Mouse (Mus musculus) B cell, adult 2 months (primary cell): ENCODE data around the gene Aspn.

Experiments used
- DNase-seq, 2 experiments: peaks; one replicate each; pipeline ENCODE4 v3.0.0; 2022

Gene Aspn

DNA sequence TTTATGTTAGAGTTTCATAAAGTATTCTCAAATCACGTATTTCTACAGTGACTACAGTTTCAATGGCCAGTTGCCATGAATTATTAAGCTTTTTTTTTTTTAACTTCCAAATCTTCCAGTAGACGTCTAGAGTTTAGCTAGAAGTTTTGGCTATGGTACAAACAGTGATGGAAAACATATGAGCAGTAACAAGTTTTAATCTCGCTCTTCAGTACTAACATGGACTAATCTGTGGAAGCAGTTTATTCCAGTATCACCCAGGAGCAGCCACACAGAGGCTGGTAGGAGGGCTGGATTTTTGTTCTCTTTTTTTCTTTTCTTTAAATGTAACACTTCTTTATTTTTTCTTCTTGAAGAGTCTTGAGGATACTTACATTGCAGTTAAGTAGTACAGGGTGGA is at the start of gene Aspn:
TSS of gene Aspn (plus strand) at position 165 of the 400 bp plus-strand sequence.
- no peak for DNase-seq

DNA sequence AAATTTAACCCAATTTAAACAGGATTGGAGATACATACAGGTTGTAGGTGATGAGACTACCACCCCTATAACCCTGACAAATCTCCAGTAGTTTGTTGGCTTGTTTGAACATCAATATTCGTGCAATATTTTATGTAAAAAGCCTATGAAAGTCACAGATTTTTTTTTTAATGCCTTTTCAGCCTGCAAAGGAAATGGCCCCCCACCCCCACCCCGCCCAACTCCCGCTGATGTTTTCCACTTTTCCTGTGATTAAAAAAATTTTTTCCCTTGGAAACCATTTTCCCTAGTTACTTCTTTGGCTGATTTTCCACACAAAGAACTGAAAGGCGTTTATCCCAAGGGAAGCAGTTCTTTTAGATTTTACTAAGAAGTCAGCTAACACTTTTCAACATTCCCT is 39.7 kb upstream of the Aspn start, which contains the start of gene Ecm2:
TSS of gene Ecm2 (plus strand) at position 301 of the 400 bp plus-strand sequence.
- no peak for DNase-seq

DNA sequence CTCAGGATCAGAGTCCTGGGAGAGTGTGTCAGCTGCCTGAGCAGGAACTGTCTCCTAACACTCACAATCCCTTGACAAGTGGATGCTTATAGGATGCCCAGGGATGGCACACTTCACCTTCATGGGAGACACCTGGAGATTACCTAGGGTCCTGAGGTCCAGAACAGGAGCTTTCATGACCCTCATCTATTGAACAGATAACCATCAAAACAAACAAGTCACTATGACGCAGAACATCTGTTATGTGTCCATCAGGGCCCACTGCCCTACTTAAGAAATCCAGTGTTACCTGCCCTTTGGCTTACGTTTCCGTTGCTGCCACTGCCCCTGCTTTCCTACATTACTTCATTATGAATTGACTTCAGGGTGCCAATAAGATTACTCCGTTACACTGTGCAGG is 38.5 kb upstream of the Aspn start:
- no peak for DNase-seq

DNA sequence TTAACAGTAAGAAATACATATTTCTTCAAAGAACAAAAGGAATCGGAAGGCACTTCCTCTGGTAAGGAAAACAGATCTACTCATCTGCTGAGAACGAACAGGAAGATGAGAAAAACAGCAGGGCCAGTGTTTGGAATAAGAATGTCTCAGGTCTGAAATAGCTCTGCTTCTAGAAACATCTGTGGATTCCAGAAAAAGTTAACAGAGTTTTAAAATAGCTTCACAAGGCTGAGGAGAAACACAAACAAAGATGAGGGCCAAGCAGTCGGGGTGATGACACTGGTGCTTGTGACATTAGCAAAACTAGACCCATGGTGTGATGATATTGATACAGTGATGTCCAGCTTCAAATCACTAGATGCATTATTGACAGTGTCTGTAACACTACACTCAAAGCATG is 37.1 kb upstream of the Aspn start:
- no peak for DNase-seq

DNA sequence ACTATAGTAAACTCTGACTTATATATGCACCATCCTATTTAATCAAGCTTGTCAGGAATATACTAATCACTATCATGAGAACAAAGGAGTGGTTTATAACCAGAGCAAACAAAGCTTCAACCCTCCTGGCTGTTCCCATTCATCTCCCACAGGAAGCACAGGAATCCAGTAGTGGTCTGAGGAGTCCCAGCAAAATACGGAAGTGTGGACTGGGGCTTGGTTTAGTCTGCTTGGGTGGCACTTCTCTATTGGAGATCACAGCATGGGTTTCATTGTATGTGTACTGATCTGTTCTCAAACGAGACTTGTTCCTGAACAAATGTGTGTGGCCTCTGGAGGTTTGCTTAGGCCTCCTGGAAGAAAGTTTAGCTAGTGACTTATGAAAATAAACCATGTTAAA is 25.5 kb upstream of the Aspn start:
- no peak for DNase-seq

DNA sequence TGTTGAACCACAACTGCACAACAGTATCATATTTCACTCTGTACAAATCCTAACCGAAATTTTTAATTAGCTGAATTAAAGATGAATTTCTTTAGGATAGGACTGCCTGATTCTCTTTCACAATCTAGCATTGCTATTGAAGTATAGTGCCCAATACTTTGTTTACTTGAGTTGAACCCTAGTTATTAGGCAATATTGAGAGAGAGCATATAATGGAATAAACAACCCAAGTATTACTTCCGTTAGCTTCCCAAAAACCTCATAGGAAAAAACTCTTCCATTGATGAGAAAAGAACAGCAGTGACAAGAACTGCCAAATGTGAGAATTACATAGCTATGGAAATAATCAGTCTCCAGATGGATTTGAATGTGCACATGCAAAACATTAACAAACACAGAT is 18.0 kb upstream of the Aspn start:
- no peak for DNase-seq

DNA sequence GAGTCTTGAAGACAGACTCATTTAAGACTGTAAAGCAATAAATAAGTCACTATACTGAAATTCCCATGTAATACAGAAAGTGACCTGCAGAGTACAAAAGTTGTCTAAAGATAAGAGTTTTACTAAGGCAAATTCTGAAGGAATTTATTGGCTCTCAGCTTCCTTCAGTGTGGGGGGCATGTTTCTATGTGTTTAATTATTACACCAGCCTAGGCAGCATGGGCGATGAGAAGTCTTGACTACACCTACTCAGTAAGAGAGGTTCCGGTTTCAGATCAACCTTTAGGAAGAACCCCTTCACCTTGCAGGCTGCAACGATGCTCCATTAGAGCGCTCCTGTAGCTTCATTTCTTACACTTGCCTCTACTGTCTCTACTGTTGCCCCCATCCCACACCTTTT is 13.6 kb upstream of the Aspn start:
- no peak for DNase-seq

DNA sequence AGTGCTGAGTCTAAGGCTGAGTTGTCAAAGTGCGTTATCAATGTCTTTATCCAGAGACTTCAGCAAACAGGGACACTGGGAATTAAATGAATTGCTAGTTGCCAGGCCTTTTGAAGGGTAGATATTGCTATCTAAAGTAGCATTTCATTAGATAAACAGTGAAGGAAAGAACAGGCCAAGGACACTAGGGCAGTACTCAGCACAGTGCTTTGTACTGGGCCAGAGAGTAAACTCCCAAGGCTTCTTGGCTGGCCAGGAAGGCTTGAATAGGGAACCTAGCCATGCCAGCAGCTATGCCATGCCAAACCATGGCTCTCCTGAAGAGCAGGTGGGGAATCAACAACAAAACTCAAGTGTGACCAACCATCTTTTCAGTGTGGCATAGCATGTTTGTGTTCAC is 7.3 kb upstream of the Aspn start:
- DNase-seq: no peak

DNA sequence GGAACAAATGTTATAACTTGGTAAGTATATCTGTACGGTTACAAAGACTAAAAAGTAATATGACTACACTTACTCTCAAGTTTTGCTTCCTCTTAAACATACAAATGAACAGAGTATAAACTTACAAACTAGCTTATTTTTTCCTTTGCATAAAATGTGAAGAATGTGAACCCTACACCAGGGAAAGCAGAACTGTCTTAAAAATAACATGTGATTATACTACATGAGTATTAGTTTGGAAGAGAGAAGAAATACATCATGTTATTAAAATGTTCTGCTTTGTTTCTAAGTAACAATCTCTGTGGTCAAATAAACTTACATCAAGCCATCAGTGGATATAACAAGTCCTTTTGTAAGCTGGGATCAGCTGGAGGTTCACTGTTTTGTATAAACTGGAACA is 5.5 kb upstream of the Aspn start:
- DNase-seq: no peak

DNA sequence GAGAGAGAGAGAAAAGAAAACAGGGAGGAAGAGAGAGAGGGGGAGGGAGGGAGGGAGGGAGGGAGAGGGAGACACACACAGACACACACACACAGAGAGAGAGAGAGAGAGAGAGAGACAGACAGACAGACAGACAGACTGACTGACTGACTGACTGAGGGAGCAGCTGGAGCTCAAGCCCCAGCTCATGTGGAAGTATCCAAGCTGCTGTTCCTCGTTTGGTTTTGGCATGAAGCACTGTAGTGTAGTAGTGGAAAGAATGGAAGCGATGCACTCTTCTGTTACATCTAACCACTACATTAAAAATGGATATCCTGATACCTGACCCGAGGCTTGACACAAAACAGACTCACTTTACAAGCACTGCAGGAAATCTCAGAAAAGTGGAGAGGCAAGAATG is 1.4 kb downstream of the Aspn start:
- DNase-seq: no peak

DNA sequence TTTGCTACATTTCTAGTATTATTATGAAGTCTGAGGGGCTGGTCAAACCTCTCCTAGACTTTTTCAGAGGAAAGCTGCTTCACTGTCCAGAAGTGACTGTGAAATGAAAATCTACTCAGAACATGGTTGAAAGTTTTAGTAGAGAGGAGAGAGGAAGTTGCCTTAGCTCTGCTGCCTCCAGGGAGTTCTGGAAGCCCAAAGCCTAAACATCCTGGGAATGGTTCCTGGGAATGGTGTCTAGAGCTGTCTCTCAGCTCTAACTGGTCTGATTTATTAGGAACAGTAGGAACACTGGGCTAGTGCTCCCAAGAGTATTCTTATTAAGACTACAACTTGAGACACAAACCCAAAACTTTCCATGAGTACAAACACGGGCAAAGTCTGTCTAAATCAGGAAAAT is 2.3 kb downstream of the Aspn start:
- no peak for DNase-seq

DNA sequence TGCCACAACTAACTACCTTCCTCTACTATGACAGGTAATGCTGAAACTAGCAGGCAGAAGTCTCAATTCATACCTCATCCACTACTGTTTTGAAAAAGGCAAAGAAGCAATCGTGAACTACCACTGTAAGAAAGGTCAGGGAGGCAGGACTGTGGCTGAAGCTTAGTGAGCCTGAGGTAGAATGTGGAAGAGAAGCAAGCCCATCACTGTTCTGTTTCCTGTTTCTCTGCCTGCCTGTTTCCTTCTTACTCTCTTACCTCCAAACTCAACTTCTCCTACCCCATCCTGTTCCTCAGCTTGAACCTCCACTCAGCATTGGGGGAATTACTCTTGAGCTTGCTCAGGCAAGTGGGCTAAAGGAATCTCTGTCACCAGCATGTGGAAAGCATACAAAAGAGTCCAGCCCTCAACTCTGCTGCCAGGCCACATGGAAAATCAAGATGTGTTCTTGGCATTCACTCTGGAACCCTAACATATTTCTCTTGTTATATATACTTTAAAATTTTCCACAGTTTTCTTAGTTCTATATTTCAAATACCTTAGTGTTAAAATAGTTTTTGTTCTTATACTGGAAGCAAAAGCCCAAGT is 3.4 kb downstream of the Aspn start:
- DNase-seq: no peak

DNA sequence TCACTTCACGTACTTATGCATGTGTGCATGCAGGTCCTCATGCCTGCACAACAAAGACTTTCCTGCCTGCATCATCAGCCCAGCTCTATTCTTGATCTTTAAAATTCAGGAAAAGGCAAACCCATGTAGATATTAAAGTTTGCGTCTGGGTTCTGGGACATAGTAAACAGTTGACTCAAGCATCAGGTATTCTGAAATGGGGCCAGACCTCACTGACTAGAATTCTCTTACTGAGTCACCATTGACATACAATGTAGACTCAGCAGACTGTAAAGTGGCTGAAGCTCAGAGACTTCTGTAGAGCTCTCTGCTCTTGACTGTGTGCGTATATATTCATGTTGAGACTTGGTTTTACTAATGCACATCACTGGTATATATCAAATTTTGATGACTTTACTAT is 5.4 kb downstream of the Aspn start:
- no peak for DNase-seq

DNA sequence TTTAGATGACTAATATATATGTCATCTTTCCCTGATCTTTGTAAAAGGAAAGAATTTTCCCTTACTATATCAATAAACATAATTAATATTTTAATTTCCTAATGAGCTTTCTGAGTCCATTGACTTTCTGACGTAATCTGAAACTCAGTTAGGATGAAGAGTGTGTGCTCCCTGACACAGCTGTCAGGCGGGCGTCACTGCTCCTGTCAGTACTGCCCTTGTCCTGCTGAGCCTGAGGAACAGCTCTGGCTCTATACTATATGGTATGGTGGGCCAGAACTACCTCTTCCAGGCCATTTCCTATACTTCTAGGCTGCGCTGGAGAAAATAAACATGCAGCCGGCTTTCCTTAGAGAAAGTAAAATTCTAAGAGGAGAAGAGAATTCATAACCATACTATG is 10.3 kb downstream of the Aspn start:
- no peak for DNase-seq

DNA sequence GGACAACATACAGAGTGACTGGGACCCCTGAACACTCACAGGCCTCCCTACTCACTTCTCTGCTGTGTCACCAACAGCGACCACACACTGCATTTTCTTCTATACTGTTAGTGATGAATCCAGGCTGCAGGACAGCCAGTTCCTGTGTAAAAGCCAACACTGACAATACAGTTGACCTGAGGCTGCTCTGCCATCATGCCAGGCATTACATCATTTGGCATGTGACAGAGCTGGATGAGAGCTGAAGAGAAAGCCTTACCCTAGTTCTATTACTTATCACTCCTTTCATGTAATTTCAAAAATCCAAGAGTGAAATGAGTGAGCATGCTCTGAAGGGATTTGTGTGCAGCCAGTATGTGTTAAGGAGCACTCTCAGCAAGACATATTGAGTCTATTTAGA is 12.0 kb downstream of the Aspn start:
- DNase-seq: no peak

DNA sequence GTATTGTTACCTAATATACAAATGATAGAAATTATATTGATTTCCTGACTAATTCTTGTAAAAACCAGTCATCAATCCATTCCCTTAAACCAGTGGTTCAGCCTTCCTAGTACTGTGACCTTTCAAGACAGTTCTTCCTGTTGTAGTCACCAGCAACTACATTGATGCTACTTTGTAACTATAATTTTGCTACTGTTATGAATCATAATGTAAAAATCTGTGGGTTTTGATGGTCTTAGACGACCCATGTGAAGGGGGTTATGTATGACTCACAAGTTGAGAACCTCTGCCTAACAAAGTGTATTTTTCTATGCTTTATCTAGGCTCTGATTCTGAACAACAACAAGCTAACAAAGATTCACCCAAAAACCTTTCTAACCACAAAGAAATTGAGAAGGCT is 12.7 kb downstream of the Aspn start:
- DNase-seq: no peak

DNA sequence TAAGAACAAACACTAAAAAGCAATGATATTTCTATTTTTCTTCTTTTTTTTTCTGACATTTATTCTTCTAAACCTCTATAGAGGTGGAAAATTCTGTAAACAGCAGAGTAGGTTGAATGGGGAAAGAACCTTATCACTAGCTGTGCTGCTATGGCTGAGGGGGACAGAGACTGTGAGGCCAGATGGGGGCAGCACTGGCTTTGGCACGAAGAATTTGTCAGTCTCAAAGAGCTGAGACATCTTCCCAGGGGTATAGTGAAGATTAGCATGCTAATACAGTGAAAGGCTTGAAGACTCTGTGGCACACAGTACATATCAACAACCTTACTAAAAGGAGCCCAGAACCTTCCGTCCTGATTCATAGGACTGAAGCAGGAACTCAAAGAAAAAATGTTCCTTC is 14.9 kb downstream of the Aspn start:
- DNase-seq: no peak

DNA sequence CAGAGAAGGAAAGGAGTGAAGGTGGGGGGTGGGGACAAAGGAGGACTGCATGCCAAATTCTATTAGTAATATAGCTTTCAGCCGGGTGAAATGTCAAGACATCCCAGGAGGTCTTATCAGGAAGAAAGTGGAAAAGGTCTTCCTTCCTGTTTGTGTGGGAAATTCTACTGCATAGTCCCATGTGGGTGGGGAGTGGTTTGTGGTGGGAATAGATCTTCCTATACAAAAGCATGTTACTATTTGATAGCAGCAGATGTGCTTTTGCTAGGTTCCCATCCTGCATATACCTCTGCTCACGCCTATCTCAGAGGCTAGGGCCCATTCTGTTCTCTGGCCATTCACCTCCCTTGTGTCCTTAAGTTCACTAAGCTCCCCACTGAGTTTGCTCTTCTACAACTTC is 16.6 kb downstream of the Aspn start:
- DNase-seq: no peak

DNA sequence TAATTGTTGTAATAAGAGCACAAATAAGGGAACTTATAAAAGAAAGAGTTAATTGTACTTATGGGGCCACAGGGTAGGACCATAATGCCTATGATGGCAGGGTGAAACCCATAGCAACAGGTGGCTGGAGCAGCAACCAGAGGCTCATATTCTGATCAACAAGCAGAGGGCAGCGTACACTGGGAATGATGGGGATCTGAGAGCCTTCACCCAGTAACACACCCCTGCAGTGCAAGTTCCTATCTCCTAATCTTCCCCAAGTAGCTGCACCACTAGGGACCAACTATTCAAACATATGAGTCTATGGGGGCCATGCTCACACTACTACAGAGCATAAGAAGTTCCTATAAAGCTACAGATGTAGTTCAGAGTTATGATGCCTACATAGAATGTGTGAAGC is 20.1 kb downstream of the Aspn start:
- no peak for DNase-seq

DNA sequence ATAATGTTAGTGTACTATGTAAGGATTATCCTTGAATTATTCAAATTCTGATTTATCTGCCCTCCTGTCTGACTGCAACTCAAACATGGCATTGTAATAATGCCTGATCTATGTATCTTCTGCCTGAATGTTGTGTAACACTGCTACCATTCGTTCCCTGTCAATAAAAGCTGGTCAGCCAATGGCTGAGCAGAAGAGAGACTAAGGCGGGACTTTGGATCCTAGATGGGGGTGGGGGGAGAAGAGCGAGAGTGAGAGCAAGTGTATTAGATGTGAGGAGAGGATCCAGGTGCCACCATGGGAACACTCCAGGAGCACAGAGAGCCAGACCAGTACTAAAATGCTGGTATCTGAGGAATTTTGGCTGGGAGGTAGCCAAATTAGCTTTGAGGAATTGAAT is 26.1 kb downstream of the Aspn start:
- DNase-seq: no peak

DNA sequence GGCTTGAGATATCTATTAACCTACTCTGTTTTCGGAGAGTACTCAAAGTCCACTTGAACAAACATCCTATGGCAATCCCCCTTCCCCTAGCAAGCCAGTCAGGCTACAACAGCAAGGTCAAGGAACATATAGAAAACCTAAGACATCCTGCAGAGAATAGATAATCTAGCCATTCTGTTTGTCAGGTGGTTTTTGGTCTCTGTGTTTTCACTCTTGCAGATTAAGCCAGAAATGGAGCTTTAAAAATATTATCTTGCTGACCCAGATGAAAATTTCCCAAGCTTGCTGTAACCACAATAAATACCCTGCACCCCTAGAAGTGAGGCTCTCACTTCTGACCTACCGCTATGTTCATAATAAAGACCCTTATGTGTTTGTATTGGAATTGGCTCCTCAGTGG is 27.2 kb downstream of the Aspn start:
- no peak for DNase-seq

DNA sequence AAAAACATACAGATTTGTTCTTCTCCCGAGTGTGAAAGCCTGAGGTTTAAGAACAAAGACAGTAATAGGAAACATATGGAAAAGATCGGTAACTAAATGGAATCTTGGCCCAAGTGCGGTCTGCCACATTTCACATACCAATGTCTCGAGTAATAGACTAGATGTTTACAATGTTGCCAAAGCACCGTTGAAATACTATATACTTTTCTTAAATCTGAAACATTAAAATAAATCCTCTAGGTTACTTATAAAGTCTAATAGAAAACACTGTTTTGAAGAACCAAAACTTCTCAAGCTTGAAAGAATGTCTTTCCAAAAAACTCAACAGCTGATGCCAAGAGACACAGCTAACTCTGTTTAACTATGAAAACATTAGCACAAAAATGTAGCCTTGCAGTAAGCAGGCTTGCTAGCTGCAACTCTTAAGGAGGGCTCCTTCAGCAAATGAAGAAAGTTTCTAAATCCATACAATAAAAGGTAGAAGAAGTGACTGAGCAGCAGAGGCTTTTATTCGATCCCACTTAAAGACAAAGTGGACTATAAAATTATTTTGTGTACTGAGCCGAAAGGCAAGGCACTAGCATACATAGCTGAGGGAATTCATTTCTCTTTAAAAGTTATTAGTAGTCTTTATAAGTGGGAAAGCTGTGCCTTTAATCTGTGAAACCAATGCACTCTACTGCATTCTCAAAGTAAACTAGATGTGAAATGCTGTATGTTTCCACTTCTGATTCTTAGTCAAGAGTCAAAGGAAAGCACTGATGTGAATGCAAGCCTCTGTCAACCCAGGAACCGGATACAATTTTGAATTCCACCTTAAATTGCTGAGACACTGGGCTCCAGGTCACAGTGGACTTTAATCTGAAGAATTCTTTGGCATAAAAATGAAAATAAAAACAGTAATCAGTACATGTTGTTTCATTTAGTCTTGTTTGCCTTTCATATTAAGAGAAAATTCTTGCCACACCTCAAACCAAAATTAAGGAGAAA is 37.6 kb downstream of the Aspn start, which contains the start of gene Omd:
TSS of gene Omd (plus strand) at position 922 of the 990 bp plus-strand sequence.
- DNase-seq: no peak

DNA sequence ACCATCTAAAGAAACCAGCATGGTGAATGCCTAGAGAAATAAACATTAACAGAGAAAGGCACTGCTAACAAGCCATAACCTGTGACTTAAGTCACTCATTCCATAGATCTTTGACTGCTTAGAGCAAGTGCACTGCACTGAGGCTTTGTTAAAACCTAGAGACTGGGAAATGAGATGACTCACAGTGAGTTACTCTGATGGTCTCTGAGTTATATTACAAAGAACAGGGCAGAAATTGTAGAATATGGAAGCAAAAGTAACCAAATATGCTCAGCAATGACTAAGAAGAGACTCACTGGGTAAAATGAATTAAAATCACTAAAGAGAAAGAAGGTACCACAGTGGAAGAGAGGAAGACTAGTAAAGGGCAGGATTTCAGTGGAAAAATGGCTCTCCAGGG is 39.6 kb downstream of the Aspn start:
- DNase-seq: no peak

DNA sequence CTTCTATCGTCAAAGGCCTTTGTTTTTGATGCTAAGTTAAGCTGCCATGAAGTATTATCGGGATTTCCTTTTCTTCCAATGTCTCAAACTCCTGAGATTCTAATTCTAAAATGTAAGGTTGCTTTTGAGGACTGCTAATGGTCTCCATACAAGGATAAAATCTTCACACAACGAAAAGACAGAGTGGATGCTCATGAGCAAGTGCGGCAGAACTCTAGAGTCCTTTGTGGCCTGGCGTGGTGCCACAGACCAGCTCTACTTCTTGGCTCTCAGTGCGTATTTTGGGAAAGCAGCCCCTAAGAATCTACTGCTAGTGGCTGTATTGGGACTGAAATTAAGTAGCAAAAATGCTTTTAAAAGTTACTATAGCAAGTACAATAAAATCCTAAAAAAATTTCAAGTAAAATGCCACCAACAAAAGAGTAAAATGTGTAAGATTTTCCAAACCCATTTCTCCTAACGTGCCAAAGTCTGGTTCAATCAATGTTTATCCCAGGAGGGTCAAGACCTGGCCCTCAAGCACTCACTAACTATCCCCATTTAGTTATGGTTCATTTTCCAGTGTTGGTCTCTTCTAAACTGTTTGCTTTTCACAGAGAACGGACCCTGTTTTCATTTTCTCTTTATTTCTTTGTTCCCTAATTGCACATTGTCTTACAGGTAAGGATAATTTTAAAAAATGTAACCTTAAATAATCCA is 40.2 kb downstream of the Aspn start:
- no peak for DNase-seq
